Mouse (Mus musculus) splenic B cell, adult 2 months (primary cell): ENCODE results near the gene Ttc25.
"Not testable (repeated sequence)": the region's sequence is repeated elsewhere in the genome, so short reads cannot be mapped to it uniquely, and the experiment has no call there.

ENCODE experiments used
- DNase-seq: peaks from one replicate; pipeline ENCODE4 v3.0.0-alpha.2; 2011; ENCODE audit warnings: low read depth, low spot score
- H3K27me3 ChIP-seq: 2 replicates; pipeline ENCODE4 v1.6.1; 2012; ENCODE audit warnings: mild to moderate bottlenecking, low read length, moderate library complexity, mixed read lengths; ENCODE audit not compliant: control insufficient read depth, poor library complexity, insufficient read depth, severe bottlenecking
- H3K36me3 ChIP-seq: 2 replicates; pipeline ENCODE4 v1.6.1; 2012; ENCODE audit warnings: mild to moderate bottlenecking, low read length, moderate library complexity, mixed read lengths; ENCODE audit not compliant: control insufficient read depth, poor library complexity, insufficient read depth, severe bottlenecking

The Ttc25 gene

DNA sequence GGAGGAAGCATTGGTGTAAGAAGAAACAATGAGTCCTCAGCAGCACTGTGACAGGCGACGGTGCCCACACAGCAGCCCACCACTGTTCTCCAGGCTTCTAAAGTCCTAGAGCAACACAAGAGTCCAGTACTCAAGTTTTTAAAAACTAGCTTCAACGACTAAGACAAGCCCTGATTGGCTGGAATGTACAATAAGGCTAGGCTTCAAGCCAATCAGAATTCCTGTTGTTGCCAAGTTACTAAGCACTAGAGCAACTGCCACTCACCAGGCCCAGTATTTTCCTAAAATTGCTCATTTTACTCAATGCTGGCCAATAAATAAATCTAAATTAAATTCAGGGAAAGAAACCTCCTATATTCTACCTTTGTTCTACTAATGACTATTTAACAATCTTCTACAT, 67.8 kb downstream of the Ttc25 start:
- Histone ChIP-seq H3K27me3 (no peaks in the 10 kb centered on the region), H3K36me3 (peaks cover 5% of the 10 kb centered on the region)
- peak; percentile 36 for DNase-seq

- Histone ChIP-seq H3K27me3 (no peaks in the 10 kb centered on the region), H3K36me3 (peaks cover 3% of the 10 kb centered on the region; the same call in 1 of the 2 replicates)
- DNase-seq: no peak
Measured at GRCm38 (mm10) chr11:100616332-100616731, 70.9 kb downstream of the Ttc25 start.

DNA sequence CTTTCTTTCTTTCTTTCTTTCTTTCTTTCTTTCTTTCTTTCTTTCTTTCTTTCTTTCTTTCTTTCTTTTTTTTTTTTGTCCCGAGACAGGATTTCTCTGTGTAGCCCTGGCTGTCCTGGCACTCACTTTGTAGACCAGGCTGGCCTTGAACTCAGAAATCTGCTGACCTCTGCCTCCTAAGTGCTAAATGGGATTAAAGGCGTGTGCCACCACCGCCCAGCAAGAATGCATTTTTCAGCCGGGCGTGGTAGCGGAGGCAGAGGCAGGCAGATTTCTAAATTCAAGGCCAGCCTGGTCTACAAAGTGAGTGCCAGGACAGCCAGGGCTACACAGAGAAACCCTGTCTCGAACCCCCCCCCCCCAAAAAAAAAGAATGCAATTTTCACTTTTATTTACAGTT, 71.4 kb downstream of the Ttc25 start:
- H3K36me3 ChIP-seq, H3K27me3 ChIP-seq, DNase-seq: not testable (repeated sequence)

- no peak for DNase-seq
Measured at GRCm38 (mm10) chr11:100617480-100617879, 72.1 kb downstream of the Ttc25 start.

GRCm38 (mm10) chr11:100618761-100619484, 73.5 kb downstream of the Ttc25 start, which contains the start of gene Nkiras2:
Gene Nkiras2, plus strand, starts transcription at chr11:100619244.
- Histone ChIP-seq H3K27me3 (no peaks in the 10 kb centered on the region), H3K36me3 (no peaks in the 10 kb centered on the region; the same call in 1 of the 2 replicates)

More at GRCm38 (mm10) chr11:100617480-100617879, 72.1 kb downstream of the Ttc25 start:
- Histone ChIP-seq H3K27me3 (no peaks in the 10 kb centered on the region), H3K36me3 (no peaks in the 10 kb centered on the region; the same call in 1 of the 2 replicates)

DNA sequence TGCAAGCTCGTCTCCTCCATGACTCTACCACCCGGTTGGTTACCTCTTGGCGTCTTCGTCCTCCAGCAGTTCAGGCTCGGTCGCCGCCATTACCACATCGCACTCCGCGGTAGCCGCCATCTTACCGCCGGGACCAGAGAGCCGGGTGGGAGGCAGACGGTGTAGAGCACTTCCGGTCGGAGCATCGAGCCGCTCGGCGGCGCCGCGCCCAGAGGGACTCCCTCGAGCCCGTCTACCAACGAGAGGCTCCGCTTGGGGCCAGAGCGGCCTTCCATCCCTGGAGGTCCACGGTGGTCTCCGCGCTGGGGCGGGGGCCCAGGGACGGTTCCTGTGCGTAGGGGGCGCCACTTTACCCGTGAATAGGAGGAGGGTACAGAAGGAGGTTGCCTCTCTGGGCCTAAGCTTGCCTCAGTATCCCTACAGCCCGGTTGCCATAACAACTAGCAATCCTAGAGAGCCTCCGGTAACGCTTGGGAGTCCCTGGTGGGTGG, 74.1 kb downstream of the Ttc25 start:
- H3K36me3 ChIP-seq: no peaks in the 10 kb centered on the region; the same call in 1 of the 2 replicates
- no peaks in the 10 kb centered on the region for H3K27me3 ChIP-seq
- DNase-seq: peak; percentile 94

More at GRCm38 (mm10) chr11:100618761-100619484, 73.5 kb downstream of the Ttc25 start, which contains the start of gene Nkiras2:
- DNase-seq: peak; percentile 77

DNA sequence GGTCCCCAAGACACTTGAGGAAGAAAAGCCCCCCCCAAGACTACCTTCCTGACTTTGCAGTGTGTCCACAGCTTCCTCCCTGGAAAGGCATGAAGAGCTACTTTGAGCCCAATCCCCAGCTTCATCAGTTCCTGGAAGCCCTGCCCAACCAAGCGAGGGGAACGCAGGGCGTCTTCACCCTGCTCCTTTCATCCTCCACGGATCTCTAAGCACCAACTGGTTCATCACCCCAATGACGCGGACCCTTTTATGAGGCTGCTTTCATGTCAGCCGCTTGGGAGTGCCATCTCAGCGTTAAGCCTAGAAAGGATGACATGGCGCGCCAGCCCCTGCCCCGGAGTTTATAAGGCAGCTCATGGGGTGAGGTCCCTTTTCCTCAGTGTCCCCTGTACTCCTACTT, 74.6 kb downstream of the Ttc25 start, which contains the start of gene Dnajc7:
Gene Dnajc7 (minus strand): TSS at position 187 of the 400 bp plus-strand sequence.
- DNase-seq: peak; percentile 53
- Histone ChIP-seq H3K36me3 (peaks cover 2% of the 10 kb centered on the region; the same call in 1 of the 2 replicates), H3K27me3 (no peaks in the 10 kb centered on the region)
